Mouse (Mus musculus) cerebellum, adult 2 months (tissue): ENCODE results near the gene Sptlc2.

Experiments used
- CTCF ChIP-seq: fragments of 200-500 bp; IDR thresholded peaks from 2 replicates; pipeline ENCODE4 v1.5.1; 2011; ENCODE audit warnings: low read depth, mild to moderate bottlenecking, control low read depth, low read length, moderate library complexity, borderline replicate concordance; ENCODE audit not compliant: insufficient read depth
- POLR2A ChIP-seq: fragments of 200-500 bp; IDR thresholded peaks from 2 replicates; pipeline ENCODE4 v1.6.1; 2011; ENCODE audit warnings: low read length, control low read depth, borderline replicate concordance; ENCODE audit not compliant: insufficient read depth

- TF ChIP-seq CTCF (no peak), POLR2A (no peak)
Measured at GRCm38 (mm10) chr12:87380586-87381379, 7.4 kb downstream of the Sptlc2 start.
